Mouse (Mus musculus) thymus, adult 2 months (tissue): ENCODE results near the gene March10. TPM values are rescaled to one million over a fixed set of nuclear protein-coding genes. Genes with fewer than 3 reads are reported as not detected.

Source experiments
- DNase-seq: peaks from one replicate; pipeline ENCODE4 v3.0.0; 2021
- H3K27ac ChIP-seq: fragments of 200-500 bp; 2 replicates; pipeline ENCODE4 v1.5.1; 2012; ENCODE audit warnings: low read length, control low read depth; ENCODE audit not compliant: control insufficient read depth, insufficient read depth
- H3K27me3 ChIP-seq: fragments of 200-500 bp; 2 replicates; pipeline ENCODE4 v1.6.1; 2012; ENCODE audit warnings: mild to moderate bottlenecking, low read length, moderate library complexity, mixed read lengths; ENCODE audit not compliant: control insufficient read depth, insufficient read depth
- H3K36me3 ChIP-seq: fragments of 200-500 bp; 2 replicates; pipeline ENCODE4 v1.6.1; 2012; ENCODE audit warnings: mild to moderate bottlenecking, low read length, moderate library complexity; ENCODE audit not compliant: control insufficient read depth, insufficient read depth
- H3K4me1 ChIP-seq: fragments of 200-500 bp; replicated peaks from 2 replicates; pipeline ENCODE4 v1.6.1; 2012; ENCODE audit warnings: low read length; ENCODE audit not compliant: control insufficient read depth, insufficient read depth
- H3K4me3 ChIP-seq: fragments of 200-500 bp; 2 replicates; pipeline ENCODE4 v1.5.1; 2012; ENCODE audit warnings: mild to moderate bottlenecking, low read length, control low read depth, moderate library complexity; ENCODE audit not compliant: control insufficient read depth, insufficient read depth
- CTCF ChIP-seq: fragments of 200-500 bp; IDR thresholded peaks from 2 replicates; pipeline ENCODE4 v1.5.1; 2012; ENCODE audit warnings: mild to moderate bottlenecking, control low read depth, low read length, moderate library complexity, borderline replicate concordance; ENCODE audit not compliant: control insufficient read depth, poor library complexity, insufficient read depth; ENCODE audit errors: extremely low read depth
- POLR2A ChIP-seq: fragments of 200-500 bp; IDR thresholded peaks from 2 replicates; pipeline ENCODE4 v1.6.1; 2012; ENCODE audit warnings: mild to moderate bottlenecking, low read length, control low read depth, moderate library complexity; ENCODE audit not compliant: control insufficient read depth, poor library complexity, insufficient read depth; ENCODE audit errors: extremely low read depth
- WGBS: fragments of 180-500 bp; shearing (Covaris S2); methylation state at CpG from one replicate; pipeline ENCODE4 v1.1.7; 2018; 5-methylcytosine and 5-hydroxymethylcytosine counted together
- polyA plus RNA-seq: library from polyadenylated mRNA; depleted of rRNA; stranded (reverse); fragments of >200 nt; gene quantifications from 2 replicates; pipeline ENCODE4 v1.2.3, GENCODE M21; 2012

Gene March10
- polyA plus RNA-seq, 1 experiment: 0.07 TPM

DNA sequence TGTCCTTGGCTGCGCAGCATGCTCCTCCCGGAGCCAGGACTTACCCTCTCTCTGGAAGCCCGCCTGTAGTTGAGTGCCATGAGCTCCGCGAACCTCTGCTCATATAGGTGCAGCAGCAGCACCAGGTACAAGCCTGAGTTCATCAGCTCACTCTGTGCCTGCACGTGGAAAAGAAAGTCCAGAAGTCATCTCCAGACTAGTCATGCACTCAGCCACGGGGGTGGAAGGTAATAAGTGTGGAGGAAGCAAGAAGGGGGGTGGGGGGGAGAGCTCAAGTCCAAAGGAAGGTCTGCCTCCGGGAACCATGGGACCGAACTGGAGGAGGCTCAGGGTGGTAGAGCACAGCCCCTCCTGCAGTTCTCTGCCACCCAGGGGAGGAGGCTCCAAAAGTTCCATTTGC lies 84.7 kb downstream of the March10 start:
- Histone ChIP-seq H3K36me3 (no peaks in the 10 kb centered on the region), H3K27me3 (no peaks in the 10 kb centered on the region), H3K27ac (no peak overlapping the region), H3K4me1 (no peaks in the 10 kb centered on the region), H3K4me3 (no peak overlapping the region)
- DNase-seq: no peak
- 82% methylated on average over 9 of the region's 9 CpGs for WGBS
- no peak for TF ChIP-seq POLR2A
- TF ChIP-seq CTCF: no peak

- Histone ChIP-seq H3K4me1 (peaks cover 7% of the 10 kb centered on the region), H3K4me3 (no peak overlapping the region), H3K27me3 (no peaks in the 10 kb centered on the region), H3K27ac (no peak overlapping the region), H3K36me3 (no peaks in the 10 kb centered on the region)
- 92% methylated on average over 13 of the region's 13 CpGs for WGBS
- TF ChIP-seq CTCF (no peak), POLR2A (no peak)
- no peak for DNase-seq
Measured at GRCm38 (mm10) chr11:105369526-105370386, 86.8 kb downstream of the March10 start.

DNA sequence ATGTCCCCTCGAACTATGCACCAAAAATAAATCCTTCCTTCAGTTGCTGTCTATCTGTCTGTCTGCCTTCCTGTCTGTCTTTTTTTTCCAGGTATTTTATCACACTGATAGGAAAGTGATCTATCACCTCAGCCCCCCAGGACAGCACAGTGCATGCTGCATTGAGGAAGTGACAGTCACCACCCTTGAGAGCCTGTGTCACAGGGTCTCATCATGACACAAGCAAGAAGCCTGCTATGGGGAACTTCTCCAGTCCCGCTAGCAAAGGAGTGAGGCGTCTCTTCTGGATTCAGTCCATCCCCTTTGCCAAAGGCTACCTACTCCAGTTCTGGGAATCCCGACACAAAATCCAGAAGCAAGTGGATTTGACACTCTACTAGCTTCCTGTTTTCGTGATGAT lies 87.7 kb downstream of the March10 start:
- no peaks in the 10 kb centered on the region for H3K27me3 ChIP-seq
- H3K36me3 ChIP-seq: no peaks in the 10 kb centered on the region
- H3K4me3 ChIP-seq: no peak overlapping the region
- no peak for DNase-seq
- no peak overlapping the region for H3K27ac ChIP-seq
- 47% methylated on average over 5 of the region's 5 CpGs for WGBS
- peaks cover 15% of the 10 kb centered on the region for H3K4me1 ChIP-seq
- TF ChIP-seq CTCF (no peak), POLR2A (no peak)

- Histone ChIP-seq H3K27ac (no peak overlapping the region), H3K27me3 (no peaks in the 10 kb centered on the region), H3K4me1 (peaks cover 19% of the 10 kb centered on the region), H3K36me3 (no peaks in the 10 kb centered on the region), H3K4me3 (no peak overlapping the region)
- TF ChIP-seq CTCF: no peak
- no peak for TF ChIP-seq POLR2A
- DNase-seq: no peak
- WGBS: 74% methylated on average over 3 of the region's 3 CpGs
Measured at GRCm38 (mm10) chr11:105367163-105367562, 89.4 kb downstream of the March10 start.

- Histone ChIP-seq H3K27me3 (no peaks in the 10 kb centered on the region), H3K4me3 (no peak overlapping the region), H3K36me3 (no peaks in the 10 kb centered on the region), H3K4me1 (peaks cover 19% of the 10 kb centered on the region), H3K27ac (no peak overlapping the region)
- DNase-seq: no peak
- TF ChIP-seq CTCF (no peak), POLR2A (no peak)
- 35% methylated on average over 3 of the region's 4 CpGs for WGBS
Measured at GRCm38 (mm10) chr11:105366051-105366450, 90.5 kb downstream of the March10 start.

DNA sequence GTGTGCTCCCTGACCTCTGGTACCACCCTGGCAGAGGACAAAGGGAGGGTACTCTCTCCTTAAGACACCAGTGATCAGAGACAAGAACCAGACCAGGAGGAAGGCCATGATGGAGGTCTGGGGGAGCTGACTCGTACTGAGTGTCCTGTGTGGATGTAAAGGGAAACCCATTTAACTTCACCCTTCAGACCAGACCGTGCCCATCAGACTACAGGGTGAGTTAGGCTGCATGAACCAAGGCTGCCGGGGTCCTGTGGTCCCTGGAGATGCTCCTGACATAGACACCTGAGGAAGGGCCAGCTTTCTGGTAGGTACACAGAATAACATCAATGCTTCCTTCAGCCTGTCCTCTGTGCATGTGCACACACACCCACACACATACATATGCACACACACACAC lies 90.9 kb downstream of the March10 start:
- Histone ChIP-seq H3K36me3 (no peaks in the 10 kb centered on the region), H3K4me1 (peaks cover 19% of the 10 kb centered on the region), H3K4me3 (no peak overlapping the region), H3K27me3 (no peaks in the 10 kb centered on the region), H3K27ac (no peak overlapping the region)
- no peak for DNase-seq
- TF ChIP-seq POLR2A: no peak
- no peak for TF ChIP-seq CTCF
- 67% methylated on average over 3 of the region's 3 CpGs for WGBS
